ENCODE assay signal across 8 mouse cellular contexts in the genomic region with DNA sequence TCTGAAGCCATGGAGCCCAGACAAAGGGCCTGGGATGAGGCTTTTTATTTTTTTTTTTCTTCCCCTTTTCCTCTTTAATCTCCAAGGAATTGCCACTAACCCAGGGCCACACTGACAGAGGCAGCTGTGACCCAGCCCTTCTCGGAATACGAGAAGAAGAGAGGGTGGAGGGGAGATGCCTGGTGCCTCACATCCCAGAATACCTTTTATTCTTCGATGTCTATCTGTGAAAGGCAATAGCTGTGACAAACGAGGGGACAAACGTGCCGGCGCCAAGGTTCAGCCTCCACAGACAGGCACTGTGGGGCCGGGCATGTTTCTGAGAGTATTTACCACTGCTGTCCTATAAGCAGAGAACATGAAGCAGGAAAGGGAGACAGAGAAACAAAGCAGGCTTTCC.
DNase-seq lines count a peak whose midpoint lies in the region; ATAC-seq lines count a peak whose summit lies in the region.
"Had no signal": no experiment of that assay in that cellular context is flagged by ENCODE, and none has a peak within 500 bp of the region (broad histone marks: within the 10 kb centered on the region; RNA-seq: fewer than 3 reads in every experiment).

No protein-coding gene starts in this region.

- H3K9ac ChIP-seq in lung, embryonic 15.5 days, result no peak overlapping the region
- H3K9ac ChIP-seq in forebrain, embryonic 14.5 days (ENCODE audit: low read length), result peak overlapping the region; percentile 54
- H3K9ac ChIP-seq in hindbrain, embryonic 16.5 days (ENCODE audit: low read depth, low read length), result peak overlapping the region; percentile 51; the same call in 1 of the 2 replicates
- no peak overlapping the region for H3K9ac ChIP-seq in stomach, embryonic 15.5 days

- no peaks in the 10 kb centered on the region for H3K27me3 ChIP-seq in lung, embryonic 15.5 days
- no peaks in the 10 kb centered on the region for H3K27me3 ChIP-seq in forebrain, embryonic 14.5 days (replicated peaks; ENCODE audit: control insufficient read depth, insufficient read depth, low read length)
- H3K27me3 ChIP-seq in hindbrain, embryonic 16.5 days (replicated peaks; ENCODE audit: control insufficient read depth, insufficient read depth, low read length), result no peaks in the 10 kb centered on the region
- no peaks in the 10 kb centered on the region for H3K27me3 ChIP-seq in stomach, embryonic 15.5 days (replicated peaks)

- WGBS in lung, embryonic 15.5 days, result 34% methylated on average over 8 of the region's 8 CpGs
- 5% methylated on average over 8 of the region's 8 CpGs for WGBS in forebrain, embryonic 14.5 days
- 6% methylated on average over 8 of the region's 8 CpGs for WGBS in hindbrain, embryonic 16.5 days
- WGBS in stomach, embryonic 15.5 days, result 39% methylated on average over 8 of the region's 8 CpGs

- peaks cover 27% of the 10 kb centered on the region for H3K4me1 ChIP-seq in lung, embryonic 15.5 days
- H3K4me1 ChIP-seq in forebrain, embryonic 14.5 days (ENCODE audit: control insufficient read depth, insufficient read depth, low read length), result peaks cover 7% of the 10 kb centered on the region
- peaks cover 8% of the 10 kb centered on the region for H3K4me1 ChIP-seq in hindbrain, embryonic 16.5 days (ENCODE audit: control insufficient read depth, insufficient read depth, low read depth, low read length)
- 0 out of 2 replicates have a peak, but pooled peaks cover 6% of the 10 kb centered on the region for H3K4me1 ChIP-seq in stomach, embryonic 15.5 days

- H3K27ac ChIP-seq in lung, embryonic 15.5 days, result no peak overlapping the region
- no peak overlapping the region for H3K27ac ChIP-seq in forebrain, embryonic 14.5 days (ENCODE audit: low read depth, low read length)
- H3K27ac ChIP-seq in hindbrain, embryonic 16.5 days (ENCODE audit: low read depth, low read length), result 0 out of 2 replicates have a peak overlapping the region, but pooled peaks have one; percentile 57
- H3K27ac ChIP-seq in stomach, embryonic 15.5 days, result peak overlapping the region; percentile 44; the same call in 1 of the 2 replicates

- no peaks in the 10 kb centered on the region for H3K36me3 ChIP-seq in lung, embryonic 15.5 days
- H3K36me3 ChIP-seq in forebrain, embryonic 14.5 days (ENCODE audit: control insufficient read depth, insufficient read depth, low read length), result no peaks in the 10 kb centered on the region
- no peaks in the 10 kb centered on the region for H3K36me3 ChIP-seq in hindbrain, embryonic 16.5 days (ENCODE audit: control insufficient read depth, insufficient read depth, low read length)
- no peaks in the 10 kb centered on the region for H3K36me3 ChIP-seq in stomach, embryonic 15.5 days
- H3K36me3 ChIP-seq: G1E had no signal

- H3K4me2 ChIP-seq in lung, embryonic 15.5 days, result peak overlapping the region; percentile 29; the same call in 1 of the 2 replicates
- H3K4me2 ChIP-seq in forebrain, embryonic 14.5 days (ENCODE audit: low read length), result peak overlapping the region; percentile 31; the same call in 1 of the 2 replicates
- H3K4me2 ChIP-seq in hindbrain, embryonic 16.5 days (ENCODE audit: low read length), result peak overlapping the region; percentile 47
- peak overlapping the region; percentile 29; the same call in 1 of the 2 replicates for H3K4me2 ChIP-seq in stomach, embryonic 15.5 days

- H3K9me3 ChIP-seq in lung, embryonic 15.5 days, result no peaks in the 10 kb centered on the region
- no peaks in the 10 kb centered on the region for H3K9me3 ChIP-seq in forebrain, embryonic 14.5 days (replicated peaks; ENCODE audit: control insufficient read depth, low read length)
- no peaks in the 10 kb centered on the region for H3K9me3 ChIP-seq in hindbrain, embryonic 16.5 days (ENCODE audit: control insufficient read depth, low read length)
- no peaks in the 10 kb centered on the region for H3K9me3 ChIP-seq in stomach, embryonic 15.5 days

- H3K4me3 ChIP-seq in lung, embryonic 15.5 days, result no peak overlapping the region
- H3K4me3 ChIP-seq in forebrain, embryonic 14.5 days (ENCODE audit: low read depth, low read length), result no peak overlapping the region
- H3K4me3 ChIP-seq in hindbrain, embryonic 16.5 days (ENCODE audit: low read length), result no peak overlapping the region
- H3K4me3 ChIP-seq in stomach, embryonic 15.5 days (replicated peaks), result no peak overlapping the region

- DNase-seq in lung, adult 18-20 months, result no peak
- no peak for DNase-seq in forebrain, embryonic 14.5 days (ENCODE audit: low spot score)
- DNase-seq in cerebellum, adult 9-11 months, result no peak
- no peak for DNase-seq in T-cell, adult 2 months (ENCODE audit: low spot score)

- ATAC-seq in lung, embryonic 15.5 days (ENCODE audit: borderline replicate concordance, extremely low read depth, low FRiP score, low TSS enrichment), result no peak
- ATAC-seq in forebrain, embryonic 14.5 days, result peak; percentile 45; the same call in 1 of the 2 replicates
- peak; percentile 58 for ATAC-seq in hindbrain, embryonic 16.5 days
- ATAC-seq in stomach, embryonic 15.5 days (ENCODE audit: insufficient read depth, low FRiP score, low read depth), result no peak

Comparison
In these comparisons a context has a peak if more than half of its experiments do, and no peak if none do; other contexts are left out.
1. ATAC-seq: peak in forebrain, embryonic 14.5 days (single experiment) and hindbrain, embryonic 16.5 days (single experiment); none in lung, embryonic 15.5 days (single experiment) and stomach, embryonic 15.5 days (single experiment).
2. H3K27ac ChIP-seq: peak in hindbrain, embryonic 16.5 days (single experiment) and stomach, embryonic 15.5 days (single experiment); none in lung, embryonic 15.5 days (single experiment) and forebrain, embryonic 14.5 days (single experiment).
3. H3K9ac ChIP-seq: peak in forebrain, embryonic 14.5 days (single experiment) and hindbrain, embryonic 16.5 days (single experiment); none in lung, embryonic 15.5 days (single experiment) and stomach, embryonic 15.5 days (single experiment).
4. Peak in every context shown above with its lines, with median percentiles within 50 percentile points of each other: H3K4me2 ChIP-seq.